Mouse (Mus musculus): ENCODE measurements at regions not wholly inside any gene's neighbourhood (a gene's known extent, or its start where the extent isn't known, plus 50 kb on each side); places are given as distances from the start of the nearest gene placed in this dataset.

DNA sequence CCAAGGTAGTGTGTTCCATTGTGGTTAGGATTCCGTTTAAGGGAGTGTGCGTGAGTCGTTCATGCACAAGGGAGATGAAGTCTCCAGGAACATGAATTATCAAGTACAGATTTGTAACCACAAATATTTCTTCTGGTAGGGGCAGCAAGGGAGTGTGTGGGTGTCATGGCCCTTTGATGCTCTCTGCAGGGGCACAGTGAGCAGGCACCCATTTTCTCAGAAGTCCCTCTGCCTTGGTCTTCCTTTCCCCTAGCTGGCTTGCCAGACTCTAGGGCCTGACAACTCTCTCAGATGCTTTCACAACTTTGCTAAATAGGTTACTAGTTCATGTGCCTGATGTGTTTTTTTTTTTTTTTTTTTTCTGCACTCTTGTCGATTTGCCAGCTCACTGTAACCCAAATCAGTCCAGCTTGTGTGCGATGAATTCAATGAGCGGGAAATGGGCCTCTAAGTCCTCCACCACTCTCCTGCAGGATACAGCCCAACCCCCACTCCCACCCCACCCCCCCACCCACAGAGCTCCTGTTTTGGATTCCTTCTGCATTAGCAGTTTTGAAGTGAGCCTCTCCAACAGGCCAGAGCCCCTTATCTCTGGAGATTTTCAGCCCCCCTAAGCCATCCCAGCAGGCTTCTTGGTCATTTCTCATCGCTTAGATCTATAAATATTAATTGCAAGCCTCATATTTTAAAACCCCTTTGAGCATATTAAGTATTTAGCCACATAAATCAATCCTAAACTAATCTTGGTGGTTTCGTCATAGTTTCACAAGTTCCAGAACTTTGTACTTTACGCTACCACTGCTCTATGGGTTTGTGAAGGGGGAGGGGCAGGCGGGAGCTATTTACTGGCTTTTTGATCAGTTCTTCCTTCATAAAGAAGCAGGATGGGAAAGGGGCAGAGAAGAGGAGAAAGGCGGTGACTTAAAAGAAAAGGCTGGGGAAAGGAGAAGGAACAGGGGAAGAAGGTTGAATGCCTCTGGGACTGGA lies 628.4 kb upstream of the Cdh11 start:
- TF ChIP-seq POLR2A (IDR thresholded peaks at IDR 0.05; ENCODE audit: insufficient read length, low read depth) (no peak), REST (IDR thresholded peaks at IDR 0.05; ENCODE audit: insufficient read depth, insufficient read length) (no peak)

Measured in myocyte (in vitro differentiated cells).